Mouse (Mus musculus): Measurements from ENCODE around the gene Atg14.
"Not testable (repeated sequence)": the region's sequence is repeated elsewhere in the genome, so short reads cannot be mapped to it uniquely, and the experiment has no call there.

The Atg14 gene

GRCm38 (mm10) chr14:47570549-47570948, at the start of gene Atg14:
Atg14 (minus strand) TSS chr14:47570649.
- TF ChIP-seq GATA4 (IDR thresholded peaks at IDR 0.05; ENCODE audit: insufficient replicate concordance, low read length) = not testable (repeated sequence)

GRCm38 (mm10) chr14:47618891-47619290, 48.4 kb upstream of the Atg14 start:
- TF ChIP-seq GATA4 (IDR thresholded peaks at IDR 0.05; ENCODE audit: insufficient replicate concordance, low read length) = no peak

- no peak for TF ChIP-seq GATA4 (IDR thresholded peaks at IDR 0.05; ENCODE audit: insufficient replicate concordance, low read length)
Observed at GRCm38 (mm10) chr14:47613254-47613653, 42.8 kb upstream of the Atg14 start.

GRCm38 (mm10) chr14:47597942-47598388, 27.5 kb upstream of the Atg14 start:
- no peak for TF ChIP-seq GATA4 (IDR thresholded peaks at IDR 0.05; ENCODE audit: insufficient replicate concordance, low read length)

- no peak for TF ChIP-seq GATA4 (IDR thresholded peaks at IDR 0.05; ENCODE audit: insufficient replicate concordance, low read length)
Observed at GRCm38 (mm10) chr14:47594426-47595103, 24.1 kb upstream of the Atg14 start.

GRCm38 (mm10) chr14:47590391-47590975, 20.0 kb upstream of the Atg14 start:
- TF ChIP-seq GATA4 (IDR thresholded peaks at IDR 0.05; ENCODE audit: insufficient replicate concordance, low read length) = no peak

GRCm38 (mm10) chr14:47589444-47589843, 19.0 kb upstream of the Atg14 start:
- TF ChIP-seq GATA4 (IDR thresholded peaks at IDR 0.05; ENCODE audit: insufficient replicate concordance, low read length) = no peak

- no peak for TF ChIP-seq GATA4 (IDR thresholded peaks at IDR 0.05; ENCODE audit: insufficient replicate concordance, low read length)
Observed at GRCm38 (mm10) chr14:47584346-47584745, 13.9 kb upstream of the Atg14 start.

GRCm38 (mm10) chr14:47581681-47582080, 11.2 kb upstream of the Atg14 start:
- TF ChIP-seq GATA4 (IDR thresholded peaks at IDR 0.05; ENCODE audit: insufficient replicate concordance, low read length) = no peak

GRCm38 (mm10) chr14:47581280-47581679, 10.8 kb upstream of the Atg14 start:
- TF ChIP-seq GATA4 (IDR thresholded peaks at IDR 0.05; ENCODE audit: insufficient replicate concordance, low read length) = no peak

- no peak for TF ChIP-seq GATA4 (IDR thresholded peaks at IDR 0.05; ENCODE audit: insufficient replicate concordance, low read length)
Observed at GRCm38 (mm10) chr14:47578086-47578485, 7.6 kb upstream of the Atg14 start.

GRCm38 (mm10) chr14:47576687-47577086, 6.2 kb upstream of the Atg14 start:
- TF ChIP-seq GATA4 (IDR thresholded peaks at IDR 0.05; ENCODE audit: insufficient replicate concordance, low read length) = no peak

- no peak for TF ChIP-seq GATA4 (IDR thresholded peaks at IDR 0.05; ENCODE audit: insufficient replicate concordance, low read length)
Observed at GRCm38 (mm10) chr14:47574721-47575120, 4.3 kb upstream of the Atg14 start.

GRCm38 (mm10) chr14:47572707-47573106, 2.3 kb upstream of the Atg14 start:
- no peak for TF ChIP-seq GATA4 (IDR thresholded peaks at IDR 0.05; ENCODE audit: insufficient replicate concordance, low read length)

GRCm38 (mm10) chr14:47567962-47568652, 2.3 kb downstream of the Atg14 start:
- TF ChIP-seq GATA4 (IDR thresholded peaks at IDR 0.05; ENCODE audit: insufficient replicate concordance, low read length) = no peak

- TF ChIP-seq GATA4 (IDR thresholded peaks at IDR 0.05; ENCODE audit: insufficient replicate concordance, low read length) = no peak
Observed at GRCm38 (mm10) chr14:47563106-47563505, 7.3 kb downstream of the Atg14 start.
